Comparison of ENCODE assay signal across 12 mouse cellular contexts in genomic region chr17:88636587-88636986, GRCm38 (mm10). TPM values are rescaled to one million over a fixed set of nuclear protein-coding genes. Genes with fewer than 3 reads are reported as not detected.
A peak's percentile ranks its signal among the peaks of the same experiment; 100 is the strongest.
DNase-seq lines count a peak whose midpoint lies in the region; ATAC-seq lines count a peak whose summit lies in the region.
"Had no signal": no experiment of that assay in that cellular context is flagged by ENCODE, and none has a peak within 500 bp of the region (broad histone marks: within the 10 kb centered on the region; RNA-seq: fewer than 3 reads in every experiment).

No protein-coding gene starts in this region.

- DNase-seq in liver, embryonic 11.5 days (ENCODE audit: low spot score) = peak; percentile 26
- no peak for DNase-seq in liver
- peak; percentile 27 for DNase-seq in brain, adult 2 months (ENCODE audit: low read depth, low spot score)
- DNase-seq in mesoderm, embryonic 11.5 days (ENCODE audit: low read depth, low spot score) = peak; percentile 47
- no peak for DNase-seq in frontal cortex, postnatal 25 days (ENCODE audit: low spot score in 2 of 2)
- DNase-seq: cerebellum, postnatal 36 days had no signal

- ATAC-seq in forebrain, embryonic 15.5 days (replicated peaks) = peak; percentile 28; the same call in 1 of the 2 replicates
- ATAC-seq in forebrain, embryonic 13.5 days = no peak; the same call in 1 of the 2 replicates
- ATAC-seq in liver, embryonic 11.5 days (replicated peaks; ENCODE audit: low FRiP score) = peak; percentile 49; the same call in 1 of the 2 replicates
- ATAC-seq in monocyte, adult 5-6 weeks (replicated peaks; ENCODE audit: insufficient number of reproducible peaks, low FRiP score, low TSS enrichment, poor library complexity, severe bottlenecking) = no peak

- no peaks in the 10 kb centered on the region for H3K36me3 ChIP-seq in forebrain, embryonic 15.5 days
- peaks cover 15% of the 10 kb centered on the region; the same call in 1 of the 2 replicates for H3K36me3 ChIP-seq in forebrain, embryonic 13.5 days (ENCODE audit: poor library complexity, severe bottlenecking)
- no peaks in the 10 kb centered on the region for H3K36me3 ChIP-seq in liver, embryonic 11.5 days (ENCODE audit: control insufficient read depth, insufficient read depth, low read length)
- H3K36me3 ChIP-seq: neural tube, embryonic 13.5 days had no signal

- no peak overlapping the region for H3K4me2 ChIP-seq in forebrain, embryonic 15.5 days (replicated peaks)
- no peak overlapping the region for H3K4me2 ChIP-seq in forebrain, embryonic 13.5 days
- no peak overlapping the region for H3K4me2 ChIP-seq in liver, embryonic 11.5 days
- H3K4me2 ChIP-seq: lung, embryonic 15.5 days; neural tube, embryonic 13.5 days; stomach, embryonic 15.5 days had no signal

- H3K9ac ChIP-seq in forebrain, embryonic 15.5 days (replicated peaks) = no peak overlapping the region
- H3K9ac ChIP-seq in forebrain, embryonic 13.5 days = no peak overlapping the region
- no peak overlapping the region for H3K9ac ChIP-seq in liver, embryonic 11.5 days (ENCODE audit: low read depth, low read length)
- H3K9ac ChIP-seq: lung, embryonic 15.5 days; neural tube, embryonic 13.5 days; stomach, embryonic 15.5 days had no signal

- 0 out of 2 replicates have a peak overlapping the region, but pooled peaks have one; percentile 40 for H3K27ac ChIP-seq in forebrain, embryonic 15.5 days (replicated peaks)
- no peak overlapping the region for H3K27ac ChIP-seq in forebrain, embryonic 13.5 days
- H3K27ac ChIP-seq in liver, embryonic 11.5 days (ENCODE audit: low read depth, low read length) = no peak overlapping the region
- H3K27ac ChIP-seq: lung, embryonic 15.5 days; neural tube, embryonic 13.5 days; stomach, embryonic 15.5 days had no signal

- 66% methylated on average over 12 of the region's 12 CpGs for WGBS in forebrain, embryonic 15.5 days
- 62% methylated on average over 12 of the region's 12 CpGs for WGBS in forebrain, embryonic 13.5 days
- 72% methylated on average over 12 of the region's 12 CpGs for WGBS in liver, embryonic 11.5 days

- no peak overlapping the region for H3K4me3 ChIP-seq in forebrain, embryonic 15.5 days
- H3K4me3 ChIP-seq in forebrain, embryonic 13.5 days = no peak overlapping the region
- no peak overlapping the region for H3K4me3 ChIP-seq in liver, embryonic 11.5 days (ENCODE audit: low read depth, low read length)
- H3K4me3 ChIP-seq: lung, embryonic 15.5 days; neural tube, embryonic 13.5 days; stomach, embryonic 15.5 days had no signal

- no peaks in the 10 kb centered on the region for H3K9me3 ChIP-seq in forebrain, embryonic 15.5 days
- H3K9me3 ChIP-seq in forebrain, embryonic 13.5 days (replicated peaks) = no peaks in the 10 kb centered on the region
- H3K9me3 ChIP-seq in liver, embryonic 11.5 days (ENCODE audit: control insufficient read depth, low read length) = no peaks in the 10 kb centered on the region
- H3K9me3 ChIP-seq: lung, embryonic 15.5 days; neural tube, embryonic 13.5 days; stomach, embryonic 15.5 days had no signal

- no peaks in the 10 kb centered on the region for H3K27me3 ChIP-seq in forebrain, embryonic 15.5 days
- no peaks in the 10 kb centered on the region for H3K27me3 ChIP-seq in forebrain, embryonic 13.5 days
- H3K27me3 ChIP-seq in liver, embryonic 11.5 days (replicated peaks; ENCODE audit: control insufficient read depth, insufficient read depth, low read length) = no peaks in the 10 kb centered on the region
- H3K27me3 ChIP-seq: lung, embryonic 15.5 days; neural tube, embryonic 13.5 days; stomach, embryonic 15.5 days had no signal

- H3K4me1 ChIP-seq in forebrain, embryonic 15.5 days = peaks cover 10% of the 10 kb centered on the region; the same call in 1 of the 2 replicates
- peaks cover 2% of the 10 kb centered on the region; the same call in 1 of the 2 replicates for H3K4me1 ChIP-seq in forebrain, embryonic 13.5 days
- no peaks in the 10 kb centered on the region for H3K4me1 ChIP-seq in liver, embryonic 11.5 days (replicated peaks; ENCODE audit: control insufficient read depth, insufficient read depth, low read length)
- H3K4me1 ChIP-seq: neural tube, embryonic 13.5 days; stomach, embryonic 15.5 days had no signal

RNA-seq across cellular contexts. Expression of gene Gtf2a1l, which starts 31.9 kb away (rescaled TPM):
- 0.45 TPM in 1 of 2 replicates, not detected in the other for polyA plus RNA-seq in forebrain, embryonic 15.5 days (2015; fragmentation: Nextera tagmentation; extraction: Ambion mirVana)
- polyA plus RNA-seq in forebrain, embryonic 13.5 days (2015; fragmentation: Nextera tagmentation; extraction: Ambion mirVana) = 0.15 and 0.16 TPM in 2 replicates
- polyA plus RNA-seq in liver, embryonic 11.5 days (2014; fragmentation: Nextera tagmentation; extraction: Ambion mirVana) = 0.14 TPM in 1 of 2 replicates, not detected in the other
- total RNA-seq in monocyte, adult 5-6 weeks (2017) = 2.0 to 2.5 TPM in 2 of 3 replicates, not detected in the other
- polyA plus RNA-seq: neural tube, embryonic 13.5 days had no signal

RNA-seq across cellular contexts. Expression of gene Ston1, which starts 39.1 kb away (rescaled TPM):
- polyA plus RNA-seq in forebrain, embryonic 15.5 days (2015; fragmentation: Nextera tagmentation; extraction: Ambion mirVana) = 1.9 and 2.5 TPM in 2 replicates
- 2.4 and 3.2 TPM in 2 replicates for polyA plus RNA-seq in forebrain, embryonic 13.5 days (2015; fragmentation: Nextera tagmentation; extraction: Ambion mirVana)
- 2.8 and 2.9 TPM in 2 replicates for polyA plus RNA-seq in liver, embryonic 11.5 days (2014; fragmentation: Nextera tagmentation; extraction: Ambion mirVana)
- total RNA-seq in monocyte, adult 5-6 weeks (2017) = not detected in 3 replicates

Comparison
In these comparisons a context has a peak if more than half of its experiments do, and no peak if none do; other contexts are left out.
1. ATAC-seq: peak in forebrain, embryonic 15.5 days (single experiment) and liver, embryonic 11.5 days (single experiment); none in forebrain, embryonic 13.5 days (single experiment) and monocyte, adult 5-6 weeks (single experiment).
2. DNase-seq: peak in liver, embryonic 11.5 days (single experiment), brain, adult 2 months (single experiment) and mesoderm, embryonic 11.5 days (single experiment); none in liver (single experiment) and frontal cortex, postnatal 25 days (0 of 2).